In the genomic region with DNA sequence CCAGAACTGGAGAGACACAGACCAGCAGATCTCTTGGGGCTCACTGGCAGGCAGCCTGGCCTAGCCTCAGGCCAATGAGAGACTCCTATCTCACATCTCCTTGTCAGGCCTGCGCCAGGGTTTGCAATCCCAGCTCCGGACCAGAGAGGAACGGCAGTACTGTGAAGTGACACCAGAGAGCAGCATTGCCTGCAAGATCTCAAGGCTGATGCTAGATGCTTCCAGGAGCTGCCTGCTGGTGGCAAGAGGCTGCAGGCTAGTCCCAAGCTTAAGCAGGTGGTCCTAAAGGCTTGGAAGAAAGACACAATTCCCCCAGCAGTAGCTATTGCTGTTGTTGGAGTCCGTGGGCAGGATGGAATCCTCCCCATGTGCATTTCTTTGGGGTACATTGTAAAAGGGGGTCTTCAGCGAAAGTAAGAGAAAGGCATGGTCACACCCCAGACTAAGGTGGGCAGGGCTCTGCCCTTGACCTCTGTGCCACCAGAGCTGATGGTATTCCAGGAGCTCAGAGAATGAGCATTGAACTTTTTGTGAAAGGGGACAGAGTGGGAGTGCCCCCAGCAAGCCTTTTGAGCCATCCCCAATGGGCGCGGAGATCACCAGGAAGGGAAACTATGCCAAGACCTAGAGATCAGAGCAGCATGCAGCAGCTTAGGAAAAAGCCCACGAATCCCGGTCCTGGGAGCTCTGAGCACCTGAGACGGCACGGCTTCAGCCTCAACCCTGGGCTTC, we compare ENCODE assay signal across 9 mouse cellular contexts. TPM values are rescaled to one million over a fixed set of nuclear protein-coding genes. Genes with fewer than 3 reads are reported as not detected.
DNase-seq lines count a peak whose midpoint lies in the region; ATAC-seq and TF ChIP-seq lines count a peak whose summit lies in the region.
"Had no signal": no experiment of that assay in that cellular context is flagged by ENCODE, and none has a peak within 500 bp of the region (broad histone marks: within the 10 kb centered on the region; RNA-seq: fewer than 3 reads in every experiment).

No protein-coding gene starts in this region.

- DNase-seq in G1E (ENCODE audit: low spot score): peak; percentile 6
- peak; percentile 92 for DNase-seq in brain, adult 2 months (ENCODE audit: low read depth, low spot score)
- peak; percentile 27 for DNase-seq in fibroblast of lung, adult 2 months (ENCODE audit: low read depth)
- peak; percentile 83 to 88 for DNase-seq in heart, postnatal 10 days
- peak; percentile 73 to 85 for DNase-seq in layer of hippocampus, adult 8-10 months (ENCODE audit: low spot score in 2 of 2)
- peak; percentile 91 for DNase-seq in right cerebral cortex, postnatal 10 days (ENCODE audit: low spot score in 2 of 2)
- DNase-seq in urinary bladder, postnatal 36 days (ENCODE audit: low spot score in 2 of 2): peak; percentile 55 to 71

- H3K27me3 ChIP-seq in G1E (ENCODE audit: insufficient read depth, low read length): peaks cover 3% of the 10 kb centered on the region; the same call in 1 of the 2 replicates
- H3K27me3 ChIP-seq: lung, embryonic 15.5 days had no signal

- intact Hi-C loops in heart, postnatal 10 days (cut with DNase I): loop anchor here (1.0 to 2.0 kb wide), 4 partner anchors 114 to 333 kb away; no protein-coding TSS in a partner anchor

- no peak for TF ChIP-seq CTCF in G1E (IDR thresholded peaks at IDR 0.05; ENCODE audit: low read depth, low read length)

- ATAC-seq in G1E (ENCODE audit: extremely low read depth, insufficient number of reproducible peaks, low FRiP score, poor library complexity, severe bottlenecking): no peak
- ATAC-seq in megakaryocyte, adult 5-6 weeks (ENCODE audit: poor library complexity, severe bottlenecking): peak; percentile 82

- no peaks in the 10 kb centered on the region for H3K4me1 ChIP-seq in G1E (ENCODE audit: insufficient read depth, low read depth, low read length)
- H3K4me1 ChIP-seq: lung, embryonic 15.5 days had no signal

- no peak overlapping the region for H3K4me3 ChIP-seq in G1E (ENCODE audit: low read depth, low read length)
- H3K4me3 ChIP-seq: lung, embryonic 15.5 days had no signal

- H3K36me3 ChIP-seq in G1E (replicated peaks): peaks cover 6% of the 10 kb centered on the region
- H3K36me3 ChIP-seq: lung, embryonic 15.5 days had no signal

- no peaks in the 10 kb centered on the region for H3K9me3 ChIP-seq in G1E (replicated peaks)
- H3K9me3 ChIP-seq: lung, embryonic 15.5 days had no signal

RNA-seq across cellular contexts. Expression of a gene that starts 42.3 kb away (rescaled TPM):
- total RNA-seq in G1E (2014; fragmentation: Nextera tagmentation) (150 and 155 TPM in 2 replicates), G1E (2017) (84.6 and 89.2 TPM in 2 replicates)
- 26.5 and 27.8 TPM in 2 replicates for polyA plus RNA-seq in G1E (2012)
- total RNA-seq in heart, postnatal 10 days (2021): 10 to 100 TPM; 11.4 to 12.0 TPM
- 10 to 100 TPM; 45.9 to 50.9 (median 48.0) TPM for total RNA-seq in layer of hippocampus, adult 8-10 months (2022)
- 41.1 and 41.5 TPM in 2 replicates for total RNA-seq in megakaryocyte, adult 5-6 weeks (2015)
- total RNA-seq in megakaryocyte, adult 5-6 weeks (2017): 25.2 and 30.4 TPM in 2 replicates

RNA-seq across cellular contexts. Expression of a gene that starts 58.5 kb away (rescaled TPM):
- total RNA-seq in G1E (2014; fragmentation: Nextera tagmentation): not detected in 2 replicates
- 0.06 and 0.11 TPM in 2 replicates for total RNA-seq in G1E (2017)
- not detected in 2 replicates for polyA plus RNA-seq in G1E (2012)
- under 1 TPM; 0.27 to 0.57 TPM for total RNA-seq in heart, postnatal 10 days (2021)
- 10 to 100 TPM in 1 of 4 experiments, 1 to 10 TPM in 3; 7.4 to 10.4 (median 8.5) TPM for total RNA-seq in layer of hippocampus, adult 8-10 months (2022)
- total RNA-seq in megakaryocyte, adult 5-6 weeks (2015): not detected in 2 replicates
- total RNA-seq in megakaryocyte, adult 5-6 weeks (2017): not detected in 2 replicates

Comparison
In these comparisons a context has a peak if more than half of its experiments do, and no peak if none do; other contexts are left out.
1. DNase-seq: peak in every context shown above with its lines; median percentile 92 in brain, adult 2 months; 91 in right cerebral cortex, postnatal 10 days; 86 in heart, postnatal 10 days; 79 in layer of hippocampus, adult 8-10 months; 63 in urinary bladder, postnatal 36 days; 27 in fibroblast of lung, adult 2 months; 6 in G1E.
2. RNA of a gene that starts 58.5 kb away (total RNA-seq): 7.4 to 10.4 TPM in layer of hippocampus, adult 8-10 months; 0.27 to 0.57 TPM in heart, postnatal 10 days, 0.06 to 0.11 TPM in G1E and not detected in megakaryocyte, adult 5-6 weeks; every median in the first group is over 4 times any median in the second.